In the genomic region with DNA sequence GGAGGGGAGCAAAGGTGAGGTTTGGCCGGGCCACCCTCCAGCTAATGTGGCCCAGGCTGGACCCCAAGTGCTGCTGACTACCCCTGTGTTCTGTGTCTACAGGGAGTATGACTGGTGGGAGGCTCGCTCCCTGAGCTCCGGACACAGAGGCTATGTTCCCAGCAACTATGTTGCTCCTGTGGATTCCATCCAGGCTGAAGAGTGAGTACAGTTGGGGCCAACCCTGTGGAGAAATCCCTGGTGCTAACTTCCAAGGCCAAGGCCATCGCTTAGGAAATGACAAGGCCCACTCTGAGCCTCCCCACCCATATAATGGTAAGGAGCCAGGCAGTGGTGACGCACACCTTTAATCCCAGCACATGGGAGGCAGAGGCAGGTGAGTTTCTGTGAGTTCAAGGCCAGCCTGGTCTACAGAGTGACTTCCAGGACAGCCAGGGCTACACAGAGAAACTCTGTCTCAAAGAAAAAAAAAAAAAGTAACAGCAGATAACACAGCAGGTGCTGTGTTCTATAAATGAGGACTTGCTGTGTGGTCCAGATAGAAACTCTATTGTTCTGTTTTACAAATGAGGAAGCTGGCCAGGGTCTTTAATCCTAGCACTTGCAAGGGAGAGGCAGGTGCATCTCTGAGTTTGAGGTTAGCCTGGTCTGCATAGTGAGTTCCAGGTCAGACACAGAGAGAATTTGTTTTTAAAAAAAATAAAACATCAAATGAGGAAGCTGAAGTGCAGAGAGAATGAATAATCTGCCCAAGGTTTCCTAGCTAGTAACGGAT, we compare ENCODE assay signal across 20 mouse cellular contexts. TPM values are rescaled to one million over a fixed set of nuclear protein-coding genes. Genes with fewer than 3 reads are reported as not detected.
A peak's percentile ranks its signal among the peaks of the same experiment; 100 is the strongest.
DNase-seq lines count a peak whose midpoint lies in the region; ATAC-seq lines count a peak whose summit lies in the region.
"Had no signal": no experiment of that assay in that cellular context is flagged by ENCODE, and none has a peak within 500 bp of the region (broad histone marks: within the 10 kb centered on the region; RNA-seq: fewer than 3 reads in every experiment).

No protein-coding gene starts in this region.

- peaks cover 4% of the 10 kb centered on the region; the same call in 1 of the 2 replicates for H3K4me1 ChIP-seq in forebrain, embryonic 16.5 days (replicated peaks; ENCODE audit: control insufficient read depth, insufficient read depth, low read length)

- no peak overlapping the region for H3K27ac ChIP-seq in forebrain, embryonic 16.5 days (ENCODE audit: low read length)
- H3K27ac ChIP-seq: embryonic facial prominence, embryonic 12.5 days; hindbrain, embryonic 15.5 days; kidney, postnatal 0 days; stomach, embryonic 15.5 days had no signal

- DNase-seq in spleen, postnatal 36 days (ENCODE audit: low spot score in 2 of 2): peak; percentile 52 to 72
- no peak for DNase-seq in spleen, adult 12 weeks (ENCODE audit: low spot score)
- peak; percentile 65 for DNase-seq in MEL-GATA-1-ER (ENCODE audit: extremely low read depth, low read depth)
- no peak for DNase-seq in kidney, postnatal 14 days
- no peak for DNase-seq in urinary bladder, adult 2 months (ENCODE audit: low spot score)
- DNase-seq: cerebellum, adult 11-12 months; cerebellum, postnatal 10 days; gastrocnemius, postnatal 36 days; kidney, adult 2 months; lung, postnatal 4 days had no signal

- no peaks in the 10 kb centered on the region for H3K27me3 ChIP-seq in forebrain, embryonic 16.5 days (replicated peaks; ENCODE audit: control insufficient read depth, insufficient read depth, low read length)
- H3K27me3 ChIP-seq: embryonic facial prominence, embryonic 12.5 days; hindbrain, embryonic 15.5 days; Patski; stomach, embryonic 15.5 days had no signal

- no peaks in the 10 kb centered on the region for H3K36me3 ChIP-seq in forebrain, embryonic 16.5 days (ENCODE audit: control insufficient read depth, insufficient read depth)
- H3K36me3 ChIP-seq: embryonic facial prominence, embryonic 12.5 days; hindbrain, embryonic 15.5 days; stomach, embryonic 15.5 days had no signal

- ATAC-seq in neutrophil, adult 5-6 weeks (ENCODE audit: extremely low read depth, insufficient number of reproducible peaks, low FRiP score, poor library complexity, severe bottlenecking): peak; percentile 35; the same call in 1 of the 2 replicates
- ATAC-seq in forebrain, embryonic 16.5 days: no peak
- ATAC-seq: Patski had no signal

- no peak overlapping the region for H3K4me2 ChIP-seq in forebrain, embryonic 16.5 days (ENCODE audit: low read length)
- H3K4me2 ChIP-seq: embryonic facial prominence, embryonic 12.5 days; heart, embryonic 11.5 days; hindbrain, embryonic 15.5 days; stomach, embryonic 15.5 days had no signal

- H3K4me3 ChIP-seq in forebrain, embryonic 16.5 days (replicated peaks; ENCODE audit: low read length): no peak overlapping the region
- H3K4me3 ChIP-seq: embryonic facial prominence, embryonic 12.5 days; hindbrain, embryonic 15.5 days; stomach, embryonic 15.5 days had no signal

- 84% methylated on average over 6 of the region's 6 CpGs for WGBS in forebrain, embryonic 16.5 days

- H3K9ac ChIP-seq in forebrain, embryonic 16.5 days (replicated peaks; ENCODE audit: low read depth, low read length): no peak overlapping the region
- H3K9ac ChIP-seq: embryonic facial prominence, embryonic 12.5 days; hindbrain, embryonic 15.5 days; stomach, embryonic 15.5 days had no signal

- no peaks in the 10 kb centered on the region for H3K9me3 ChIP-seq in forebrain, embryonic 16.5 days (ENCODE audit: control insufficient read depth, low read length)
- H3K9me3 ChIP-seq: embryonic facial prominence, embryonic 12.5 days; hindbrain, embryonic 15.5 days; stomach, embryonic 15.5 days had no signal

RNA-seq across cellular contexts. Expression of a gene that starts 14.9 kb away (rescaled TPM):
- 301 and 321 TPM in 2 replicates for total RNA-seq in neutrophil, adult 5-6 weeks (2017)
- polyA plus RNA-seq in forebrain, embryonic 16.5 days (2015; fragmentation: Nextera tagmentation; extraction: Ambion mirVana): not detected in 2 replicates
- polyA plus RNA-seq in urinary bladder, adult 2 months (2012; rRNA removed): 1.3 and 1.8 TPM in 2 replicates
- total RNA-seq: layer of hippocampus, postnatal 14 days had no signal
- polyA plus RNA-seq: forebrain, embryonic 11.5 days; Patski had no signal

RNA-seq across cellular contexts. Expression of a gene that starts 22.3 kb away (rescaled TPM):
- total RNA-seq in neutrophil, adult 5-6 weeks (2017): 9.1 and 13.5 TPM in 2 replicates
- polyA plus RNA-seq in forebrain, embryonic 16.5 days (2015; fragmentation: Nextera tagmentation; extraction: Ambion mirVana): 13.0 and 13.7 TPM in 2 replicates
- polyA plus RNA-seq in urinary bladder, adult 2 months (2012; rRNA removed): 5.3 and 13.3 TPM in 2 replicates

Comparison
In these comparisons a context has a peak if more than half of its experiments do, and no peak if none do; other contexts are left out.
1. DNase-seq: peak in spleen, postnatal 36 days (2 of 2) and MEL-GATA-1-ER (single experiment); none in spleen, adult 12 weeks (single experiment), kidney, postnatal 14 days (single experiment) and urinary bladder, adult 2 months (single experiment).